Mouse (Mus musculus): Measurements from ENCODE around the gene Daam1. TPM values are rescaled to one million over a fixed set of nuclear protein-coding genes. Genes with fewer than 3 reads are reported as not detected.

Gene Daam1
- polyA plus RNA-seq, 1 experiment from 2014 or later = 18.2 TPM

DNA sequence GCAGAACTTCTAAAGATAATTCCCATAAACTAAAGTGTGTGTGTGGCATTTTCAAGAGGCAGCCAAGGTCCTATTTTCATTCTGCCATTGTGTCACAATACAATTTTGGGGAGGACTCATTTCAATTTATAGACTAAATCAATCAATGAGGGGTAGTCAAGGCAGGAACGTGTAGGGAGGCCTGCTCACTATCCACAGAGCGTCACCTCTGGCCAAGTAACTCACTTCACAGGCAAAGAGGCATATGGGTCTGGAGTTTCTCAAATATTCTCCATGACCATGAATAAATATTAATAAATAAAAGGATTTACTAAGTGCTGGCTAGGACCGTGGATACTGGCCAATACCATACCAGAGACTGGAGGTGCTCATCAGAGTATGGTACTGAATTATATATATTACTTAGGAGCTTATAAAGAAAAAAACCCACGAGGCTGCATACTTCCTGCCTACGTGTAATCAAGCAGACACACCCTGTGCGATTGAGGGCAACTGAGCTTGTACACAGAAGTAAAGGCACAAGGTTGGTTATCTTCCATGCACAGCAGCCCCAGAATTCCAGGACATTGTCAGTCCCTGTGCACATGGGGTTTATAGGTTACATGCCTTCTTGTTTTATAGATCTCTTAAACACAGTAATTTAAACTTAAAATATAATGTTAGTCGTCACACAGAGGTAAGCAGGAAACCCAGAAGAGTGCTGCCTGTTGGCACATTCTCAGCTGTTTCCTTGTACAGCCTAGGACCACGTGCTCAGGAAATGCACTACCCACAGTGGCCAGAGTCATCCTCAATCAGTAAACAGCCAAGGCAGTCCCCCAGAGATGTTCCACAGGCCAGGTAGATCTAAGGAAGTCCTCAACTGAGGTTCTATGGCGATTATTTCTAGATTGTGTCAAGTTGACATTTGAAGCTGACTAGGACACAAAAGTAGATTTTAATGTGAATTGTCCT is 101.8 kb downstream of the Daam1 start:
- Histone ChIP-seq H3K9ac (no peak overlapping the region), H3K4me3 (replicated peaks) (no peak overlapping the region), H3K4me1 (peaks cover 12% of the 10 kb centered on the region), H3K27me3 (no peaks in the 10 kb centered on the region), H3K4me2 (no peak overlapping the region), H3K36me3 (replicated peaks) (peaks cover 12% of the 10 kb centered on the region), H3K27ac (no peak overlapping the region), H3K9me3 (no peaks in the 10 kb centered on the region)
- WGBS = 89% methylated on average over 9 of the region's 9 CpGs
- ATAC-seq (ENCODE audit: low FRiP score) = no peak

GRCm38 (mm10) chr12:71933989-71934645 is 103.2 kb downstream of the Daam1 start:
- H3K4me2 ChIP-seq = no peak overlapping the region
- H3K27me3 ChIP-seq = no peaks in the 10 kb centered on the region
- 80% methylated on average over 6 of the region's 6 CpGs for WGBS
- H3K4me1 ChIP-seq = peaks cover 15% of the 10 kb centered on the region
- H3K9me3 ChIP-seq = no peaks in the 10 kb centered on the region
- H3K27ac ChIP-seq = no peak overlapping the region
- no peak for ATAC-seq (ENCODE audit: low FRiP score)
- no peak overlapping the region for H3K9ac ChIP-seq
- H3K36me3 ChIP-seq (replicated peaks) = peaks cover 12% of the 10 kb centered on the region
- no peak overlapping the region for H3K4me3 ChIP-seq (replicated peaks)

GRCm38 (mm10) chr12:71936636-71937035 is 105.8 kb downstream of the Daam1 start:
- Histone ChIP-seq H3K27ac (no peak overlapping the region), H3K36me3 (replicated peaks) (peaks cover 12% of the 10 kb centered on the region), H3K4me2 (no peak overlapping the region), H3K27me3 (no peaks in the 10 kb centered on the region), H3K4me1 (peaks cover 7% of the 10 kb centered on the region; the same call in 1 of the 2 replicates), H3K4me3 (replicated peaks) (no peak overlapping the region), H3K9ac (no peak overlapping the region), H3K9me3 (no peaks in the 10 kb centered on the region)
- 97% methylated on average over 1 of the region's 1 CpGs for WGBS
- ATAC-seq (ENCODE audit: low FRiP score) = no peak

DNA sequence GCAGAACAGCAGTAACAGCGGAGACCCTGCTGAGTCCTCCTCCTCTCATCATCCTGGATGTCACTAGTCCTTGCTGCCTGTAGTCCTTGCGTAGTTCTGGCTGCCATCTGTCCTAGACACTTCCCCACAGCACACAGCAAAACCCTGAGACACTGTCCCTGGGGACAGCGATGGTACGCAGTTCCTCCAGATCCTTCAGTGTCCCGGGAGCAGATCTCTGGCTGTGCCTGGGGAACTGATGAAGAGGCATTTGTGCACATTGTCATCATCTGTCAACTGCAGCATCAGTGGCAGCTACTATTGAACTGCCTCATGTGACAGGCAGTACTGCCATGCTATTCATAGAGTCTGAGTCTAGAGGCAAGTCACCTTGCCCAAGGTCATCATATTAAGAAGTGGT is 107.6 kb downstream of the Daam1 start:
- Histone ChIP-seq H3K4me3 (replicated peaks) (no peak overlapping the region), H3K9me3 (no peaks in the 10 kb centered on the region), H3K27me3 (no peaks in the 10 kb centered on the region), H3K4me1 (peaks cover 7% of the 10 kb centered on the region; the same call in 1 of the 2 replicates), H3K27ac (no peak overlapping the region), H3K9ac (no peak overlapping the region), H3K4me2 (no peak overlapping the region), H3K36me3 (replicated peaks) (peaks cover 20% of the 10 kb centered on the region)
- no peak for ATAC-seq (ENCODE audit: low FRiP score)
- WGBS = 92% methylated on average over 5 of the region's 5 CpGs

DNA sequence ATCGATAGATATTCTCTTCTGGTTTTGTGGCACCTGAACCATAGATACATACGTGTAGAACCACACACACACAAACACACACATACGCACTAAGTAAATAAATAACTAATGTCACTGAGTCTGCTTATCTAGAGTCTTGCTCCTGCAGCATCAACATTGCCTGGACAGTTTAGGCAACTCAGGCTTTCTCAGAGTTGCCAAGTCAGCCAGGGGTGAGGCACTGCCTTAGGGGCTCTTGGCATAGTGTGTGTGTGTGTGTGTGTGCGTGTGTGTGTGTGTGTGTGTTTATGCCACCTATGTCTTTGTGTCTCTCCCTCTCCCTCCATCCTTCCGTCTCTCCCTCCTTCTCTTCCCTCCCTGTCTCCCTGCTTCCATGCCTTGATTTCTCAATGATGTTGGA is 110.4 kb downstream of the Daam1 start:
- Histone ChIP-seq H3K4me3 (replicated peaks) (no peak overlapping the region), H3K4me2 (no peak overlapping the region), H3K4me1 (0 out of 2 replicates have a peak, but pooled peaks cover 3% of the 10 kb centered on the region), H3K27me3 (no peaks in the 10 kb centered on the region), H3K9ac (no peak overlapping the region), H3K27ac (no peak overlapping the region), H3K9me3 (no peaks in the 10 kb centered on the region), H3K36me3 (replicated peaks) (peaks cover 40% of the 10 kb centered on the region)
- ATAC-seq (ENCODE audit: low FRiP score) = no peak
- 91% methylated on average over 5 of the region's 5 CpGs for WGBS

DNA sequence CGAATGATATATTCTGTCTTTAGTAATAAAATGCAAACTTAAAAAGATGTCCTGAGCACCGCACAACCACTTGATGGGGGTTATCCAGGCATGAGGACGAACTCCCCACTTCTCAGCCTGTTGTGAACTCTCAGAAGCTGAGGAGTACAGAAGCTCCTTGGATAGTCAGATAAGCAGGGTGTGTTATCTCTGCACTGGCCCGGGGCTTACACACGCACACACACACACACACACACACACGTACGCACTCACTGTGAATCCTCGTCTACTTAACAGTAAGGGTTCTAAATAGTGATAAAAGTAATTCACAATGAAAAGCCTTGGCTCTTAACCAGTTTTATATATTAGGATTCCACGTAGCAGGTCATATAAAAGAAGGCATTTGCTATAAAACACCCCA is 112.2 kb downstream of the Daam1 start:
- no peak overlapping the region for H3K4me2 ChIP-seq
- no peak overlapping the region for H3K4me3 ChIP-seq (replicated peaks)
- no peaks in the 10 kb centered on the region for H3K9me3 ChIP-seq
- 95% methylated on average over 9 of the region's 9 CpGs for WGBS
- no peak overlapping the region for H3K9ac ChIP-seq
- H3K4me1 ChIP-seq = 0 out of 2 replicates have a peak, but pooled peaks cover 3% of the 10 kb centered on the region
- no peak for ATAC-seq (ENCODE audit: low FRiP score)
- H3K27ac ChIP-seq = no peak overlapping the region
- H3K27me3 ChIP-seq = no peaks in the 10 kb centered on the region
- H3K36me3 ChIP-seq (replicated peaks) = peaks cover 45% of the 10 kb centered on the region

DNA sequence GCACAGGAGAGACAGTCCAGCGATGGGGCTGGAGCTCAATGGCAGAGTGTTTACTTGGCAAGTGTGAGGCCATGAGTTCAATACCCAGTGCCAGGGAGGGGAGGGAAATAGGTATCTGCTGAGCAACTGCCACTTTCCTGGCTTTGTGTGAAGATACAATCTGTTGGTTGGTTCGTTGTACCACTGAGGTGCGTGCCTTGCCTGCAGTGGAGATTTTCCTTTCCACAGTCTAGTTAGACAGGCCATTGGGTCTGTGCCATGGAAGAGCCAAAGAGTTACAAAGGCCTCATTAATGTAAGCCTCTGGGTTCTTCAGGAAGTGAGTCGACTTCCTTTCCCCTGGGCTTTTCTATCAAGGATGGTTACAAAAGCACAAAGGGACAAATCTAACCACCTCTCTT is 112.8 kb downstream of the Daam1 start:
- no peak overlapping the region for H3K4me3 ChIP-seq (replicated peaks)
- no peaks in the 10 kb centered on the region for H3K27me3 ChIP-seq
- H3K4me1 ChIP-seq = no peaks in the 10 kb centered on the region
- no peak overlapping the region for H3K27ac ChIP-seq
- H3K36me3 ChIP-seq (replicated peaks) = peaks cover 50% of the 10 kb centered on the region
- no peak for ATAC-seq (ENCODE audit: low FRiP score)
- 88% methylated on average over 4 of the region's 4 CpGs for WGBS
- no peak overlapping the region for H3K9ac ChIP-seq
- H3K4me2 ChIP-seq = no peak overlapping the region
- no peaks in the 10 kb centered on the region for H3K9me3 ChIP-seq

DNA sequence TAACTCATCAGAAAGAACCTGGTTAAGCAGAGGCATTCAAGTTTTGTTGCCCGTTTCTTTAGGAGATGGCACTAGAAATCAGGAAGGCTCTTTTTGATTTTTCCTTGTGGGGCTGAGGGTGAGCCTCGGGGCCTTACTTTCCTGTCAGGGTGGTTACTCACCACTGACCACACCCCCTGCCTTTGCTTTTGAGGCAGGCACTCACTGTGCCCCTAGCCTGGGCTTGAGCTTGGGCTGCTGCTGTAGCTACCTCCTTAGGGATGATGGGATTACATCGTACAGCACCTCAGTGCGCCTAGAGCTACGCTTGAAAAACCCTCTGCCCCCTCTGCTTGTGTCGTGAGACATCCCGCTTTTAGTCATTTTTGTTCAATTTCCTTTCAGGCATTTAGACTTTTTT is 115.0 kb downstream of the Daam1 start:
- Histone ChIP-seq H3K4me2 (no peak overlapping the region), H3K4me3 (replicated peaks) (no peak overlapping the region), H3K27ac (no peak overlapping the region), H3K9me3 (no peaks in the 10 kb centered on the region), H3K9ac (no peak overlapping the region), H3K27me3 (no peaks in the 10 kb centered on the region), H3K36me3 (replicated peaks) (peaks cover 56% of the 10 kb centered on the region), H3K4me1 (no peaks in the 10 kb centered on the region)
- no peak for ATAC-seq (ENCODE audit: low FRiP score)
- 82% methylated on average over 7 of the region's 7 CpGs for WGBS

DNA sequence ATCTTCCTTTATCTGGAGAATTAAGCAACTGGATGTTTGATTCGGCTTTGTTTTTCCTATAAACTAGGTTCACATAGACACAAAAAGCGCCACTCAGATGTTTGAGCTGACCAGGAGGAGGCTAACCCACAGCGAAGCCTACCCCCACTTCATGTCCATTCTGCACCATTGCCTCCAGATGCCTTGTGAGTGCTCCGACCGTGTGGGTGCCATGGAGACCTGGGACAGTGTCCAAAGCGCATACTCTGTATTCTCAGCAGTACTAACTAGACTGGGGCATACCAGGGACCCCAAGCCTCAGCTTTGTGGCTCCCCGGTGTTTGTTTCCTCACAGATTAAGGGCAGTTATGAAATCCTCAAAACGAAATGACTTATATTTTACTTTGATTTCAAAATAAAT is 115.6 kb downstream of the Daam1 start:
- ATAC-seq (ENCODE audit: low FRiP score) = no peak
- peaks cover 61% of the 10 kb centered on the region for H3K36me3 ChIP-seq (replicated peaks)

DNA sequence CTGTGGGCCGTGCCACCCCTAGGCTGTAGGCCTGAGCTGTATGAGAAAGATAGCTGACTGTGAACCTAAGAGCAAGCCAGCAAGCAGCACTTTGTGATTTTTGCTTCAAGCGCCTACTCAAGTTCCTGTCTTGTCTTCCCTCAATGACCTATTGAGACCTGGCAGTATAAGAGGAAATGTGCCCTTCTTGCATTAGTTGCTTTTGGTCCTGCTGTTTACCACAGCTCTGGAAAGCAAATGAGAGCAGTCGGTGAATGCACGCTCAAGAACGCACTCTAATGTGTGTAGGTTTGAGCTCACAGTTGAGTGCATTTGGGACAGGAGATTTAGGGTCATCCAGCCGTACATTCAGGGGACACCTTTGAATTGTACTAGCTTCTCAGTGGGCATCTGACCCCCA is 118.1 kb downstream of the Daam1 start:
- no peak overlapping the region for H3K9ac ChIP-seq
- H3K27me3 ChIP-seq = no peaks in the 10 kb centered on the region
- ATAC-seq (ENCODE audit: low FRiP score) = no peak
- no peak overlapping the region for H3K4me3 ChIP-seq (replicated peaks)
- H3K4me2 ChIP-seq = no peak overlapping the region
- peaks cover 66% of the 10 kb centered on the region for H3K36me3 ChIP-seq (replicated peaks)
- WGBS = 95% methylated on average over 6 of the region's 6 CpGs
- peaks cover 3% of the 10 kb centered on the region for H3K4me1 ChIP-seq
- H3K27ac ChIP-seq = no peak overlapping the region
- H3K9me3 ChIP-seq = no peaks in the 10 kb centered on the region

More for the DNA sequence above, 115.6 kb downstream of the Daam1 start:
- Histone ChIP-seq H3K9me3 (no peaks in the 10 kb centered on the region), H3K4me2 (no peak overlapping the region), H3K4me1 (no peaks in the 10 kb centered on the region), H3K27me3 (no peaks in the 10 kb centered on the region), H3K9ac (no peak overlapping the region), H3K4me3 (replicated peaks) (no peak overlapping the region), H3K27ac (no peak overlapping the region)
- 89% methylated on average over 8 of the region's 8 CpGs for WGBS

- 97% methylated on average over 6 of the region's 6 CpGs for WGBS
- H3K36me3 ChIP-seq (replicated peaks) = peaks cover 61% of the 10 kb centered on the region
Observed at GRCm38 (mm10) chr12:71949606-71950005, 118.7 kb downstream of the Daam1 start.

GRCm38 (mm10) chr12:71950095-71950877 is 119.4 kb downstream of the Daam1 start:
- ATAC-seq (ENCODE audit: low FRiP score) = no peak
- no peaks in the 10 kb centered on the region for H3K27me3 ChIP-seq
- peaks cover 7% of the 10 kb centered on the region for H3K4me1 ChIP-seq
- 90% methylated on average over 13 of the region's 13 CpGs for WGBS
- no peaks in the 10 kb centered on the region for H3K9me3 ChIP-seq
- H3K4me2 ChIP-seq = no peak overlapping the region
- no peak overlapping the region for H3K27ac ChIP-seq
- H3K4me3 ChIP-seq (replicated peaks) = no peak overlapping the region
- no peak overlapping the region for H3K9ac ChIP-seq
- peaks cover 59% of the 10 kb centered on the region for H3K36me3 ChIP-seq (replicated peaks)

More at GRCm38 (mm10) chr12:71949606-71950005, 118.7 kb downstream of the Daam1 start:
- H3K4me2 ChIP-seq = no peak overlapping the region
- H3K9ac ChIP-seq = no peak overlapping the region
- no peak for ATAC-seq (ENCODE audit: low FRiP score)
- no peak overlapping the region for H3K4me3 ChIP-seq (replicated peaks)
- no peak overlapping the region for H3K27ac ChIP-seq
- no peaks in the 10 kb centered on the region for H3K9me3 ChIP-seq
- H3K4me1 ChIP-seq = peaks cover 7% of the 10 kb centered on the region
- H3K27me3 ChIP-seq = no peaks in the 10 kb centered on the region
